Mouse (Mus musculus) cerebellum, adult 8-10 months (tissue): Measurements from ENCODE around the gene AC131692.1.

Source experiments
- DNase-seq: peaks from one replicate; pipeline ENCODE4 v3.0.0; 2022

The AC131692.1 gene

GRCm38 (mm10) chr19:6068951-6069350, 25.3 kb upstream of the AC131692.1 start:
- DNase-seq = no peak

GRCm38 (mm10) chr19:6069851-6070250, 24.4 kb upstream of the AC131692.1 start:
- DNase-seq = no peak

GRCm38 (mm10) chr19:6070571-6071250, 23.5 kb upstream of the AC131692.1 start:
- DNase-seq = no peak

GRCm38 (mm10) chr19:6071261-6071660, 23.0 kb upstream of the AC131692.1 start:
- peak; percentile 9 for DNase-seq

GRCm38 (mm10) chr19:6073889-6074288, 20.3 kb upstream of the AC131692.1 start:
- DNase-seq = no peak

- peak; percentile 84 for DNase-seq
These were observed 17.4 kb upstream of the AC131692.1 start, which contains the start of gene Vps51 for GRCm38 (mm10) chr19:6076564-6077393. TSS of gene Vps51 (minus strand) at chr19:6077231.

GRCm38 (mm10) chr19:6079983-6080480, 14.2 kb upstream of the AC131692.1 start, which contains the start of gene Tmem262:
TSS of gene Tmem262 (plus strand) at chr19:6080033.
- no peak for DNase-seq

GRCm38 (mm10) chr19:6082156-6082555, 12.1 kb upstream of the AC131692.1 start, which contains the start of gene Gm28374:
TSS of gene Gm28374 (minus strand) at chr19:6082256.
- no peak for DNase-seq

- peak; percentile 96 for DNase-seq
These were observed 9.6 kb upstream of the AC131692.1 start, which contains the start of the genes Zfpl1 and Cdca5 for GRCm38 (mm10) chr19:6084478-6085248. TSS of gene Zfpl1 (minus strand) at chr19:6084956. TSS of gene Cdca5 (plus strand) at chr19:6084983.

GRCm38 (mm10) chr19:6085417-6085879, 8.8 kb upstream of the AC131692.1 start:
- no peak for DNase-seq

- DNase-seq = no peak
These were observed 5.4 kb upstream of the AC131692.1 start for GRCm38 (mm10) chr19:6088841-6089240.

GRCm38 (mm10) chr19:6097847-6098246, 3.6 kb downstream of the AC131692.1 start:
- no peak for DNase-seq

- no peak for DNase-seq
These were observed 7.0 kb downstream of the AC131692.1 start for GRCm38 (mm10) chr19:6101186-6101585.

GRCm38 (mm10) chr19:6102169-6102853, 8.1 kb downstream of the AC131692.1 start:
- no peak for DNase-seq

GRCm38 (mm10) chr19:6104476-6104875, 10.3 kb downstream of the AC131692.1 start:
- no peak for DNase-seq

GRCm38 (mm10) chr19:6105586-6105985, 11.4 kb downstream of the AC131692.1 start, which contains the start of gene Naaladl1:
TSS of gene Naaladl1 (plus strand) at chr19:6105782.
- no peak for DNase-seq

- no peak for DNase-seq
These were observed 18.9 kb downstream of the AC131692.1 start for GRCm38 (mm10) chr19:6113116-6113515.

- DNase-seq = no peak
These were observed 22.1 kb downstream of the AC131692.1 start for GRCm38 (mm10) chr19:6116113-6116850.

GRCm38 (mm10) chr19:6117346-6117985, 23.2 kb downstream of the AC131692.1 start:
- no peak for DNase-seq

GRCm38 (mm10) chr19:6117986-6118676, 23.9 kb downstream of the AC131692.1 start, which contains the start of gene Sac3d1:
TSS of gene Sac3d1 (minus strand) at chr19:6118650.
- DNase-seq = peak; percentile 83
